Mouse (Mus musculus): ENCODE measurements around the gene Zfp944. TPM values are rescaled to one million over a fixed set of nuclear protein-coding genes. Genes with fewer than 3 reads are reported as not detected.
"Not testable (repeated sequence)": the region's sequence is repeated elsewhere in the genome, so short reads cannot be mapped to it uniquely, and the experiment has no call there.

The Zfp944 gene
- 11.8 and 13.9 TPM in 2 replicates for polyA plus RNA-seq (2015; fragmentation: Nextera tagmentation; extraction: Ambion mirVana)

DNA sequence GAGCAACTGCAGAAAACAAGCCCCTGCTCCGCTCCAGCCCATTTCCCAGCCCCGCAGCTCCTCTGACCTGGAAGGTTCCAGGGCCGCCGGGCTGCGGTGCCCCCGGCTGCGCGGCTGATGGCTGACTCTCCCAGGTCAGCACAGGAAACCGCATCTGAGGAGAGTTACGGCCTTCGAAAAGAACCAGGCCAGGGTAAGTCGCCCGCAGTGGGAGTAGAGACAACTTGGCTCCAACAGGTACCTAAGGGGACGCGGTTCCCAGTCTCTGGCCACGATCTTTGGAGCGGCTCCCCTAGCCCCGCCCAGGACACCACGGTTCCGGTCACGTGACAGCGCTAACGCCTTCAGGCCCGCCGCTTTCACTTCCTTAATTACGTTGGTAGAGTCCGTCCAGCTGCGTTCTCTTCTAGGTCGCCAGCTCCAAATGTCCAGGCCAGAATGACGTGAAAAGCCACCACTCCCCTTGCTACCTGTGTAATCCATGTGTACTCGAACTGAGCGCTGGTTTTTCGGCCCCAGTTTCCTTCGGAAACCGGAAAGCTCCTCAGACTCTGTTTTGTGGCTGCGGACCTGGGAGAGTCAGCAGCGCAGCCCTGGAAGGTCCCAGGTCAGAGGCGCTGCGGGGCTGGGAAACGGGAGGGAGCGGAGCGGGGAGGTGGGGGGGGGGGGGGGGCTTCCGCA, at the start of gene Zfp944, which contains the start of gene Zfp758:
Gene Zfp944 (minus strand): TSS at position 300 of the 681 bp plus-strand sequence.
Gene Zfp758 (plus strand): TSS at position 353 of the 681 bp plus-strand sequence.
- peak within 1 kb of the TSS; percentile 85 for H3K27ac ChIP-seq (ENCODE audit: low read length)
- H3K9ac ChIP-seq (ENCODE audit: low read length), result peak within 1 kb of the TSS; percentile 80
- peak within 1 kb of the TSS; percentile 62 for H3K4me3 ChIP-seq (replicated peaks; ENCODE audit: low read length)
- H3K4me2 ChIP-seq (ENCODE audit: low read depth, low read length), result peak within 1 kb of the TSS; percentile 66
- not testable (repeated sequence) for H3K9me3 ChIP-seq (replicated peaks; ENCODE audit: control insufficient read depth, low read length); H3K27me3 ChIP-seq (ENCODE audit: control insufficient read depth, insufficient read depth, low read length); H3K36me3 ChIP-seq (ENCODE audit: control insufficient read depth, insufficient read depth, low read length)
- H3K4me1 ChIP-seq (ENCODE audit: control insufficient read depth, insufficient read depth, low read length), result peaks cover 11% of the 10 kb centered on the region
- peak; percentile 99 for ATAC-seq (ENCODE audit: insufficient read depth, low FRiP score)
- WGBS, result under 1% methylated on average over 28 of the region's 43 CpGs

DNA sequence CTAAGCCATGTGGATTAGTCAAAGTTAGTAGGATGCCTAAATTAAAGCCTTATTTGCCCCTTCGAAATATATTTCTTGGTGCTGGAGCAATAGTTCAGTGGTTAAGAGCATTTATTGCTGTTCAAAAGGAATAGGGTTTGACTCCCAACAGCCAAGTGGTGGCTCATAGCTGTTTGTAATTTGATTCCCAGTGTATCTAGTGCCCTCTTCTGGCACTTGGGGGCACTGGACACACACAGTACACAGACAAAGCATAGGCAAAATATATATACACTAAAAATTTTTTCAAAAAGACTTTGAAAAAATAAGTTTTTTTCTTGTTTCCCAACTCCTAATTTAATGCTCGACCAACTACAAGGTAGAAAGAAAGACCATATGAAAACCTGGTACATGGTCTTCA, 49.6 kb upstream of the Zfp944 start:
- Histone ChIP-seq H3K4me3 (replicated peaks; ENCODE audit: low read length) (no peak overlapping the region), H3K4me2 (ENCODE audit: low read depth, low read length) (no peak overlapping the region), H3K27ac (ENCODE audit: low read length) (no peak overlapping the region), H3K4me1 (ENCODE audit: control insufficient read depth, insufficient read depth, low read length) (no peaks in the 10 kb centered on the region), H3K36me3 (ENCODE audit: control insufficient read depth, insufficient read depth, low read length) (no peaks in the 10 kb centered on the region), H3K9me3 (replicated peaks; ENCODE audit: control insufficient read depth, low read length) (no peaks in the 10 kb centered on the region), H3K27me3 (ENCODE audit: control insufficient read depth, insufficient read depth, low read length) (no peaks in the 10 kb centered on the region), H3K9ac (ENCODE audit: low read length) (no peak overlapping the region)
- WGBS, result 74% methylated on average over 2 of the region's 2 CpGs
- ATAC-seq (ENCODE audit: insufficient read depth, low FRiP score), result no peak

DNA sequence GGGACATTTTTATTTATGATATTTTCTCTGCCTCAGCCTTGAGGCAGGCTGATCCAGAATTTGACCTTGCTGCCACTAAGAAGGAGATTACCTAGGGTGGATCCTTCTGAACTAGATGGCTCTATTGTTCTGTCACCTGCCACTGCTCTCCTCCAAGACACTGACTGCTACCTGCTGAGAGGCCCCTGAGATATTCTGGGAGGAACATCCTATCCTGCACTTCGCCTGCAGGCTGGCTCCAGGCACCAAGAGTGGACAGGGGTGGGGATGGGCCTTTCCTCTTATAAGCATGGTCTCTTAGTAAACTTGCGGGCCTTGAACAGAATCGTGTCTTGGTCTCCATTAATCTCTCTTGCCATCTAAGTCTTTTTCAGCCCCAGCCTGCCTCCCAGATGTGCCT, 2.7 kb upstream of the Zfp944 start:
- Histone ChIP-seq H3K4me2 (ENCODE audit: low read depth, low read length) (no peak overlapping the region), H3K9ac (ENCODE audit: low read length) (no peak overlapping the region), H3K4me1 (ENCODE audit: control insufficient read depth, insufficient read depth, low read length) (peaks cover 11% of the 10 kb centered on the region), H3K4me3 (replicated peaks; ENCODE audit: low read length) (no peak overlapping the region), H3K9me3 (replicated peaks; ENCODE audit: control insufficient read depth, low read length) (0 out of 2 replicates have a peak, but pooled peaks cover 3% of the 10 kb centered on the region), H3K27me3 (ENCODE audit: control insufficient read depth, insufficient read depth, low read length) (no peaks in the 10 kb centered on the region), H3K27ac (ENCODE audit: low read length) (no peak overlapping the region), H3K36me3 (ENCODE audit: control insufficient read depth, insufficient read depth, low read length) (no peaks in the 10 kb centered on the region)
- 96% methylated on average over 3 of the region's 3 CpGs for WGBS
- ATAC-seq (ENCODE audit: insufficient read depth, low FRiP score), result no peak

DNA sequence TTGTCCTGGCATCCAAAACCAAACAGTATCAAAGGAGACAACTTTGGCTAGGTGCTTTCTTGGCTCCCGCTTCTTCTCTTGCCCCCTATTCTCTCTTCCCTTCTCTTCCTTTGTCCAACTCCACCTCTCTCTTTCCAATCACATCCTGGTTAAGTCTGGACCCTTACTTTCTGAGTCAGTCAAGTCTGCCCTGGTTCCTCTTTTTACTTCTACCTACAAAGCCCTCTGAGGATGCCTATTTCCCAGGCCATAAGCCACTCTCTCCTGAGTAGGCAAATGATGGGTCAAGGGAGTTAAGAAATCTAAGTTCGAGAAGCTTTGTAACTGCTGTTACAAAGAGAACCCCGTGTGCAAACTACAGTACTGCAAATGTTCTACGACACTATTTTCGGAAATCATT, 628 bp downstream of the Zfp944 start:
- peak overlapping the region; percentile 72 for H3K9ac ChIP-seq (ENCODE audit: low read length)
- H3K27ac ChIP-seq (ENCODE audit: low read length), result no peak overlapping the region
- H3K36me3 ChIP-seq (ENCODE audit: control insufficient read depth, insufficient read depth, low read length), result 0 out of 2 replicates have a peak, but pooled peaks cover 4% of the 10 kb centered on the region
- 0 out of 2 replicates have a peak, but pooled peaks cover 3% of the 10 kb centered on the region for H3K9me3 ChIP-seq (replicated peaks; ENCODE audit: control insufficient read depth, low read length)
- ATAC-seq (ENCODE audit: insufficient read depth, low FRiP score), result no peak
- H3K4me2 ChIP-seq (ENCODE audit: low read depth, low read length), result peak overlapping the region; percentile 66
- H3K27me3 ChIP-seq (ENCODE audit: control insufficient read depth, insufficient read depth, low read length), result no peaks in the 10 kb centered on the region
- 21% methylated on average over 5 of the region's 5 CpGs for WGBS
- H3K4me1 ChIP-seq (ENCODE audit: control insufficient read depth, insufficient read depth, low read length), result peaks cover 11% of the 10 kb centered on the region
- H3K4me3 ChIP-seq (replicated peaks; ENCODE audit: low read length), result peak overlapping the region; percentile 62

DNA sequence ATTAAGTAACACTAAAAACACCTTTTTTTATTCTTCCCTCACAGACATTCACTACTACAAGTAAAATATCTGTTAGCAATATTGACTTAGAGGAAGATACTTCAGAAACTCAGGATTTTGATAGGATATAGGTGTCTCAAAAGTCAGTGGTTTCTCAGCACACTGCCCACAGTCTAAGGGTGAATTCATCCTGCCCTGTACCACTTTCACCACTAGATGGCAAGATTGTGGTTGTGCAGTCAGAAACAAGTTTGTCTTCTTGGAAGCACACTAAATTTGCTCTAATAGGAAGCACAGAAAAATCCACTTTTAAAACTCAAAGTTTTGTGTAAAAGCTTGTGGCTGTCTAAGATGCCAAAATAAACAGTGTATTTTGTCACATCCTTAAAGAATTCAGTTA, 8.4 kb downstream of the Zfp944 start:
- Histone ChIP-seq H3K27me3 (ENCODE audit: control insufficient read depth, insufficient read depth, low read length) (no peaks in the 10 kb centered on the region), H3K9me3 (replicated peaks; ENCODE audit: control insufficient read depth, low read length) (no peaks in the 10 kb centered on the region), H3K9ac (ENCODE audit: low read length) (no peak overlapping the region), H3K36me3 (ENCODE audit: control insufficient read depth, insufficient read depth, low read length) (0 out of 2 replicates have a peak, but pooled peaks cover 4% of the 10 kb centered on the region), H3K4me3 (replicated peaks; ENCODE audit: low read length) (no peak overlapping the region), H3K27ac (ENCODE audit: low read length) (no peak overlapping the region), H3K4me1 (ENCODE audit: control insufficient read depth, insufficient read depth, low read length) (no peaks in the 10 kb centered on the region), H3K4me2 (ENCODE audit: low read depth, low read length) (no peak overlapping the region)
- ATAC-seq (ENCODE audit: insufficient read depth, low FRiP score), result no peak

DNA sequence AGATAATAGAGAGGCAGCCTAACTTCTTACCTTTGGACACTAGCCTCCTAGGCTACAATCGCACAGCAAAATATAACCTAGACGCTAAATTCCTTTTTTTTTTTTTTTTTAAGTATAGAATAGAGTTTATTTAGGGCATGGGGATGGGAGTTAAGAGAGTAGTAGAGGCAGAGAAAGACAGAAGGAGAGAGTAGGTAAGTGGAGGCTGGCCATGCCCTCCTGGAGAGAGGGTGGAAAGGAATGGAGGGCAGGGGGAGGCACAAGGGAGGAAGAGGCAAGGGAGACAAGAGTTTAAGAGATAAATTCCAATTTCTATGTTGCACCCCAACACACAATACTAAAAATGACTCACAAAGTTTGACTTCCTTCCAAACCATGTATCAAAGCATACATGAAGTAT, 46.0 kb downstream of the Zfp944 start:
- H3K27me3 ChIP-seq (ENCODE audit: control insufficient read depth, insufficient read depth, low read length); H3K27ac ChIP-seq (ENCODE audit: low read length); H3K36me3 ChIP-seq (ENCODE audit: control insufficient read depth, insufficient read depth, low read length); H3K9me3 ChIP-seq (replicated peaks; ENCODE audit: control insufficient read depth, low read length); ATAC-seq (ENCODE audit: insufficient read depth, low FRiP score); H3K4me1 ChIP-seq (ENCODE audit: control insufficient read depth, insufficient read depth, low read length): not testable (repeated sequence)
- H3K9ac ChIP-seq (ENCODE audit: low read length), result peak overlapping the region; percentile 68
- WGBS, result 9% methylated on average over 2 of the region's 2 CpGs
- peak overlapping the region; percentile 45 for H3K4me2 ChIP-seq (ENCODE audit: low read depth, low read length)
- H3K4me3 ChIP-seq (replicated peaks; ENCODE audit: low read length), result peak overlapping the region; percentile 64

DNA sequence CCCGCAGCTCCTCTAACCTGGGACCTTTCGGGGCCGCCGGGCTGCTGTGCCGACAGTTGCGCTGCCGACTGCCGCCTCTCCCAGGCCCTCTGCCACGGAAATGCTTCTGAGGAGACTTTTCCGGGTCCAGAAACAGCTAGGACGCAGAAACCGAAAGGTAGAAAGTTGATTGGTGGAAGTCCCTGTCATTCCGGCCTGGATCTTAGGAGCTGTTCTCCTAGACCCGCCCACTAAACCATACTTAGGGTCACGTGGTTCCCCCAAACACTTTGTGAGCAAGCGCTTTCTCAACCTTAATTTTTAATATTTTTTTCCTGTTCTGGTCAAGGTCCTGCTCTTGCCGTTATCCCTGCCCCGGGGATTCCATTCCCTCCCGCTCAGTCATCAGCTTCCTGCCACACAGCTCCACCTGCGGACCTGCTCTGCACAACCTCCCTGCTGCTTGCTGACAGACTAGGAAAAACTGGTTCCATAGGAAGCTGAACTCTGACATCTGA, 46.4 kb downstream of the Zfp944 start, which contains the start of gene CT030661.1:
Gene CT030661.1 (minus strand): TSS at position 108 of the 497 bp plus-strand sequence.
- H3K36me3 ChIP-seq (ENCODE audit: control insufficient read depth, insufficient read depth, low read length); H3K4me1 ChIP-seq (ENCODE audit: control insufficient read depth, insufficient read depth, low read length); H3K27me3 ChIP-seq (ENCODE audit: control insufficient read depth, insufficient read depth, low read length); H3K9me3 ChIP-seq (replicated peaks; ENCODE audit: control insufficient read depth, low read length): not testable (repeated sequence)
- 0% methylated on average over 20 of the region's 20 CpGs for WGBS
- peak; percentile 99 for ATAC-seq (ENCODE audit: insufficient read depth, low FRiP score)
- Histone ChIP-seq H3K4me3 (replicated peaks; ENCODE audit: low read length) (peak within 1 kb of the TSS; percentile 64), H3K4me2 (ENCODE audit: low read depth, low read length) (peak within 1 kb of the TSS; percentile 58), H3K27ac (ENCODE audit: low read length) (peak within 1 kb of the TSS; percentile 67; the same call in 1 of the 2 replicates), H3K9ac (ENCODE audit: low read length) (peak within 1 kb of the TSS; percentile 79)

DNA sequence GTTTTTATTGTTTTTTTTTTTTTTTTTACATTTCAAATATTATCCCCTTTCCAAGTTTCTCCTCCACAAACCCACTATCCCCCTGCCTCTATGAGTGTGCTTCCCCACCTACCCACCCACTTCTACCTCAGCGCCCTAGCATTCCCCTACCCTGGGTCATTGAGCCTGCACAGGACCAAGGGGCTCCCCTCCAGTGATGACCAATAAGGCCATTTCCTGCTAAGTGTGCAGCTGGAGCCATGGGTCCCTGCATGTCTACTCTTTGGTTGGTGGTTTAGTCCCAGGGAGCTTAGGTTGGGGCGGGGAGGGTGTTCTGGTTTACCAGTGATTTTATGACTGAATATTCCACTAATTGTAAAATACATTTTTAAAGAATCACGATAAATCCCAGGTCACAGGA, 47.0 kb downstream of the Zfp944 start:
- H3K36me3 ChIP-seq (ENCODE audit: control insufficient read depth, insufficient read depth, low read length); H3K27me3 ChIP-seq (ENCODE audit: control insufficient read depth, insufficient read depth, low read length); H3K4me1 ChIP-seq (ENCODE audit: control insufficient read depth, insufficient read depth, low read length); H3K9me3 ChIP-seq (replicated peaks; ENCODE audit: control insufficient read depth, low read length): not testable (repeated sequence)
- H3K9ac ChIP-seq (ENCODE audit: low read length), result peak overlapping the region; percentile 79
- peak overlapping the region; percentile 67; the same call in 1 of the 2 replicates for H3K27ac ChIP-seq (ENCODE audit: low read length)
- peak overlapping the region; percentile 64 for H3K4me3 ChIP-seq (replicated peaks; ENCODE audit: low read length)
- 0% methylated on average over 3 of the region's 3 CpGs for WGBS
- ATAC-seq (ENCODE audit: insufficient read depth, low FRiP score), result peak; percentile 51; the same call in 1 of the 2 replicates
- peak overlapping the region; percentile 58 for H3K4me2 ChIP-seq (ENCODE audit: low read depth, low read length)

Data from stomach, embryonic 16.5 days (tissue).